Mouse (Mus musculus) hindbrain, embryonic 16.5 days (tissue): Measurements from ENCODE around the gene Srsf5. TPM values are rescaled to one million over a fixed set of nuclear protein-coding genes. Genes with fewer than 3 reads are reported as not detected.

ENCODE experiments used
- ATAC-seq: fragments of 200-750 bp; cut with Nextera tagmentation; 2 replicates; pipeline ENCODE4 v1.8.0; 2017; ENCODE audit warnings: moderate TSS enrichment, moderate library complexity
- H3K27ac ChIP-seq: fragments of 300-500 bp; sonication (generic); 2 replicates; pipeline ENCODE4 v1.5.1; 2014; ENCODE audit warnings: low read depth, mild to moderate bottlenecking, control low read depth, low read length, moderate library complexity
- H3K27me3 ChIP-seq: fragments of 300-500 bp; sonication (generic); replicated peaks from 2 replicates; pipeline ENCODE4 v1.6.1; 2014; ENCODE audit warnings: low read length; ENCODE audit not compliant: control insufficient read depth, insufficient read depth
- H3K36me3 ChIP-seq: fragments of 300-500 bp; sonication (generic); 2 replicates; pipeline ENCODE4 v1.6.1; 2014; ENCODE audit warnings: mild to moderate bottlenecking, low read length, moderate library complexity, mixed read lengths; ENCODE audit not compliant: control insufficient read depth, insufficient read depth
- H3K4me1 ChIP-seq: fragments of 300-500 bp; sonication (generic); 2 replicates; pipeline ENCODE4 v1.6.1; 2014; ENCODE audit warnings: low read depth, low read length; ENCODE audit not compliant: control insufficient read depth, insufficient read depth
- H3K4me2 ChIP-seq: fragments of 300-500 bp; sonication (generic); 2 replicates; pipeline ENCODE4 v1.6.1; 2014; ENCODE audit warnings: mild to moderate bottlenecking, low read length, control low read depth, moderate library complexity
- H3K4me3 ChIP-seq: fragments of 300-500 bp; sonication (generic); 2 replicates; pipeline ENCODE4 v1.5.1; 2014; ENCODE audit warnings: mild to moderate bottlenecking, low read length, control low read depth, moderate library complexity
- H3K9ac ChIP-seq: fragments of 300-500 bp; sonication (generic); 2 replicates; pipeline ENCODE4 v1.6.1; 2014; ENCODE audit warnings: low read depth, mild to moderate bottlenecking, control low read depth, low read length, moderate library complexity
- H3K9me3 ChIP-seq: fragments of 300-500 bp; sonication (generic); 2 replicates; pipeline ENCODE4 v1.6.1; 2014; ENCODE audit warnings: mild to moderate bottlenecking, low read length, moderate library complexity; ENCODE audit not compliant: control insufficient read depth
- WGBS: fragments of 180-500 bp; shearing (Covaris S2); extraction: QIAGEN DNeasy Blood & Tissue Kit; methylation state at CpG from one replicate; pipeline ENCODE4 v1.1.7; 2014; 5-methylcytosine and 5-hydroxymethylcytosine counted together
- polyA plus RNA-seq: library from polyadenylated mRNA; unstranded; fragments of >200 nt; fragmentation: Nextera tagmentation; extraction: Ambion mirVana; gene quantifications from 2 replicates; pipeline ENCODE4 v1.2.1, GENCODE M21; 2015

Gene Srsf5
- polyA plus RNA-seq, 1 experiment from 2014 or later, result 381 TPM

DNA sequence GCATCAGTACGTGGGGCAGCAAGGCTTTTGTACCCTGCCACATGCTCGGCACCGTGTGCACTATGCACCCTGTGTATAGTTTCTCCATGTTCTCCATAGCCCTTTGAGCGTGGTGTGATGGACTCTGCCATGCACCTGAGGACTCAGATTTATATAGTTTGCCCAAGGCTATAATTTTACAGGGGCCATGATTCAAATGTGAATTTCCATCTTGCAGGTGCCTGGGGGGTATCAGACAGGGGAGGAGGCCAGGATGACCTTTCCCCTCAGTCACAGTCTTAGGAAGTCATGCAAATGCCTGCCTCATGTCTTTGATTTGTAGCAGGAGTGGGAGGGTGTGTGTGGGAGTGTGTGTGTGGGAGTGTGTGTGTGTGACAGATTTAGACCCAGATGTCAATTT is 52.3 kb downstream of the Srsf5 start:
- Histone ChIP-seq H3K4me3 (no peak overlapping the region), H3K9me3 (no peaks in the 10 kb centered on the region), H3K27me3 (peaks cover 3% of the 10 kb centered on the region; the same call in 1 of the 2 replicates), H3K4me2 (no peak overlapping the region), H3K9ac (no peak overlapping the region), H3K27ac (no peak overlapping the region), H3K4me1 (peaks cover 7% of the 10 kb centered on the region), H3K36me3 (no peaks in the 10 kb centered on the region)
- WGBS, result 50% methylated on average over 4 of the region's 4 CpGs
- no peak for ATAC-seq

DNA sequence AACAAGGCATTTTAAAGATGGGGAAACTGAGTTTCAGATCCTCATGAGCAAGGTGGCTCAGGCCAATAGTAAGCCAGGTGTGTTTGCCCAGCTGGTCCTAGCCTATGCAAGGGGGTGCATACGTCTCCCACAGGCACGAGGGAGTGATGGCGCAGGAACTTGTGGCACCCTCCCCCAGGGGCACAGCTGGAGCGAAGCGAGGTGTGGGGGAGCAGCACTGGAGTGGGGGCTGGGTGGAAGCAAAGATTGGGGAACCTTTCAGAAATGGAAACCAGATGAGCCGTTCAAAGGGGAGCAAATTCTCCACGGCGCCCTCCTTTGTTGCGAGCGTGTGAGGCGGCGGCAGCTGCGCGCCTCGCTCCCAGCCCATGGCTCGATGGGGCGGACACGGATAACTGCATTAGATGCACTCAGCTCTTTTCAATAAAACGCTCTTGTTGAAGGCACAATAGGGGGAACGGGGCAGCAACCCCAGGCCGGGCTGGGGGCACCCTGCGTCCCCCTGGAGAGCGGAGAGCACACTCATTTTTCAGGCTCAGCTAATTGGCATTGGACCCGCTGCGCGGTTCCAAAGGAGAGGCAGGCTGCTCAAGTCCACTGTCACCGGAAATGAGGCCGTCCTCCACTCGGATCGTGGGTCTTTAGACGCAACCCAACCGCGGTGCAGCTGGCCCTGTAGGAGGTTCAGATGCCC is 53.4 kb downstream of the Srsf5 start:
- H3K4me2 ChIP-seq, result peak overlapping the region; percentile 51
- peaks cover 7% of the 10 kb centered on the region for H3K4me1 ChIP-seq
- H3K27ac ChIP-seq, result no peak overlapping the region
- H3K27me3 ChIP-seq, result peaks cover 3% of the 10 kb centered on the region; the same call in 1 of the 2 replicates
- WGBS, result 2% methylated on average over 33 of the region's 33 CpGs
- peak overlapping the region; percentile 29 for H3K4me3 ChIP-seq
- ATAC-seq, result no peak
- no peaks in the 10 kb centered on the region for H3K36me3 ChIP-seq
- H3K9me3 ChIP-seq, result no peaks in the 10 kb centered on the region
- peak overlapping the region; percentile 31; the same call in 1 of the 2 replicates for H3K9ac ChIP-seq

Other genes starting within 250 kb of the Srsf5 start
- 2.0 and 2.3 TPM in 2 replicates for gene Ccdc177, start 184.8 kb upstream of the Srsf5 start, polyA plus RNA-seq
- 9.9 and 12.1 TPM in 2 replicates for gene Susd6, start 155.0 kb upstream of the Srsf5 start, polyA plus RNA-seq
- gene Slc10a1, start 23.2 kb downstream of the Srsf5 start, polyA plus RNA-seq, result 0.43 and 0.61 TPM in 2 replicates
- 34.3 and 36.3 TPM in 2 replicates for gene Smoc1, start 81.3 kb downstream of the Srsf5 start, polyA plus RNA-seq